Mouse (Mus musculus) myocyte (in vitro differentiated cells): ENCODE data around the gene Ubqln1.

Experiments used
- E2F4 ChIP-seq: IDR thresholded peaks from one replicate; pipeline ENCODE4 v1.6.1; 2011; ENCODE audit warnings: mild to moderate bottlenecking, control low read depth, moderate library complexity; ENCODE audit not compliant: insufficient read depth
- MAX ChIP-seq: IDR thresholded peaks from one replicate; pipeline ENCODE4 v1.6.1; 2011; ENCODE audit warnings: low read depth, mild to moderate bottlenecking, control low read depth
- MYOD1 ChIP-seq, 3 experiments: IDR thresholded peaks; one replicate each; pipeline ENCODE4 v1.6.1; 2011; ENCODE audit warnings: control low read depth in 2 of 3, low read depth in 2 of 3, mild to moderate bottlenecking in 2 of 3, moderate library complexity in 1 of 3; ENCODE audit not compliant: insufficient read length in 2 of 3, control insufficient read depth in 1 of 3
- MYOG ChIP-seq, 3 experiments: IDR thresholded peaks; one replicate each; pipeline ENCODE4 v1.6.1; 2011; ENCODE audit warnings: control low read depth in 2 of 3, low read depth in 2 of 3, mild to moderate bottlenecking in 2 of 3; ENCODE audit not compliant: insufficient read length in 2 of 3, control insufficient read depth in 1 of 3, insufficient read depth in 1 of 3
- POLR2A ChIP-seq: IDR thresholded peaks from one replicate; pipeline ENCODE4 v1.6.1; 2011; ENCODE audit warnings: low read depth, mild to moderate bottlenecking, control low read depth, moderate library complexity; ENCODE audit not compliant: insufficient read length
- TCF12 ChIP-seq: IDR thresholded peaks from one replicate; pipeline ENCODE4 v1.6.1; 2011; ENCODE audit warnings: mild to moderate bottlenecking, control low read depth; ENCODE audit not compliant: poor library complexity, insufficient read depth, severe bottlenecking

DNA sequence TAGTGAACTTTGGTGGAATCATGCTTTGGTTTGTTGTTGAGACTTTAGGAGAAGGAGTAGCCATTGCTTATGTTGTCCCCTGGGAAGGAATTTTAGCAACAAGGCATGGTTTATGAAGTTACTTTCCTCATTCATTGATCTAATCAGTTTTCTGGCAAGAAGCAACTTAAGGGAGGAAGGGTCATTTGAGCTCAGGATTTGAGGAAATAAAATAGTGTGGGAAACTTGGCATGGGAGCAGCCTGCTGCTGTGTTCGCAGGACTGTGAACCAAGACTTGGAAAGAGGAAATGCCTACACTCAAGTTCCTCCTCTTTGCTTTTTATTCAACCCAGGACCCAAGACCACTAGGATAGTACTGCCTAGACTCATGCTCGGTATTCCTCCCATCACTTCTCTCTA lies 2.1 kb upstream of the Ubqln1 start:
- TF ChIP-seq POLR2A (no peak), TCF12 (no peak), MYOG (IDR thresholded peaks at IDR 0.05; ENCODE audit: control insufficient read depth in 1 of 3, insufficient read depth in 1 of 3, insufficient read length in 2 of 3, low read depth in 2 of 3) (no peak), MAX (no peak), MYOD1 (IDR thresholded peaks at IDR 0.05; ENCODE audit: control insufficient read depth in 1 of 3, insufficient read length in 2 of 3, low read depth in 2 of 3) (no peak), E2F4 (no peak)
